Mouse (Mus musculus) naive thymus-derived CD4-positive, alpha-beta T cell, adult 2 months (primary cell): Measurements from ENCODE around the gene Gng7.
"Not testable (repeated sequence)": the region's sequence is repeated elsewhere in the genome, so short reads cannot be mapped to it uniquely, and the experiment has no call there.

ENCODE experiments used
- DNase-seq: peaks from one replicate; pipeline ENCODE4 v3.0.0-alpha.2; 2011; ENCODE audit warnings: low read depth

Gene Gng7

DNA sequence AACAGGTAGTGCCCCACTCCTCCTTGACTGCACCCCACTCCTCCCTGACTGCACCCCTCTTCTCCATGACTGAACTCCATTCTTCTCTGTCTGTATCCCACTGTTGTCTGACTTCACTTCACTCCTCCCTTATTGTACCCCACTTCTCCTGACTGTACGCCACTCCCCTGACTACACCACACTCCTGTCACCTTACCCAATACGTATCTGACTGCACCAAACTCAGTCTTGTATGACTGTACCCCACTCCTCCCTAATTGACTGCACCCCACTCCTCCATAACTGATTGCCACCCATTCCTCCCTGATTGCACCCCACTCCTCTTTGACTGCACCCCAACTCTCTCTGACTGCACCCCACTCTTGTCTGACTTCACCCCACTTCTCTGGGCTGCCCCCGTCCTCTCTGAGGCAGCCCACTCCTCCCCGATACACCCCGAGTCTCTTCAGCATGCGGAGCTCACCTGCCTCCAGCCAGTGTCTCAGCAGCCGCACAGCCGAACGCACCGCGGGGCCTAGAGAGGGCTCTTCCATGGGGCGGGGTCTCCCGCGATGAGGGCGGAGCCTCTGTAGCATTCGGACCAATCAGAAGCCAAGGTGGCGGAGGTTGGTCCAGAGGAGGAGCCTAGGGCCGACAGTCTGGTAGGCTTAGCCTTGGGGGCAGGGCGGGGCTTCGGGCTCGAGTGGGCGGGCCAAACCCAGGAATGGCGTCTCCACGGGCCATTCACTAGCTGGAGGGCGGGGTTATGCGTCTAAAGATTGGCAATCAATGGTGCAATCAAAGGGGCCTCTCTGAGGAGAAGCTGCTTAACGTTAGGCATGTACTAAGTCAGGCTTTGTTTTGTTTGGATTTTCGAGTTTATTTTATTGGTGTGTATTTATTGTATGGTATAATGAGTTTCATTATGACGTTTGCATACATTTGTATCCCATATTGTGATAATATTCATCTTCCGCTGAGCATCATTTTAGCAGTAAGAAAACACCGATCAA is at the start of gene Gng7:
TSS of gene Gng7 (minus strand) at position 553 of the 992 bp plus-strand sequence.
- peak; percentile 90 for DNase-seq

GRCm38 (mm10) chr10:81064519-81064918 is 49.8 kb upstream of the Gng7 start:
- not testable (repeated sequence) for DNase-seq

GRCm38 (mm10) chr10:81062710-81063109 is 48.0 kb upstream of the Gng7 start:
- DNase-seq: no peak

DNA sequence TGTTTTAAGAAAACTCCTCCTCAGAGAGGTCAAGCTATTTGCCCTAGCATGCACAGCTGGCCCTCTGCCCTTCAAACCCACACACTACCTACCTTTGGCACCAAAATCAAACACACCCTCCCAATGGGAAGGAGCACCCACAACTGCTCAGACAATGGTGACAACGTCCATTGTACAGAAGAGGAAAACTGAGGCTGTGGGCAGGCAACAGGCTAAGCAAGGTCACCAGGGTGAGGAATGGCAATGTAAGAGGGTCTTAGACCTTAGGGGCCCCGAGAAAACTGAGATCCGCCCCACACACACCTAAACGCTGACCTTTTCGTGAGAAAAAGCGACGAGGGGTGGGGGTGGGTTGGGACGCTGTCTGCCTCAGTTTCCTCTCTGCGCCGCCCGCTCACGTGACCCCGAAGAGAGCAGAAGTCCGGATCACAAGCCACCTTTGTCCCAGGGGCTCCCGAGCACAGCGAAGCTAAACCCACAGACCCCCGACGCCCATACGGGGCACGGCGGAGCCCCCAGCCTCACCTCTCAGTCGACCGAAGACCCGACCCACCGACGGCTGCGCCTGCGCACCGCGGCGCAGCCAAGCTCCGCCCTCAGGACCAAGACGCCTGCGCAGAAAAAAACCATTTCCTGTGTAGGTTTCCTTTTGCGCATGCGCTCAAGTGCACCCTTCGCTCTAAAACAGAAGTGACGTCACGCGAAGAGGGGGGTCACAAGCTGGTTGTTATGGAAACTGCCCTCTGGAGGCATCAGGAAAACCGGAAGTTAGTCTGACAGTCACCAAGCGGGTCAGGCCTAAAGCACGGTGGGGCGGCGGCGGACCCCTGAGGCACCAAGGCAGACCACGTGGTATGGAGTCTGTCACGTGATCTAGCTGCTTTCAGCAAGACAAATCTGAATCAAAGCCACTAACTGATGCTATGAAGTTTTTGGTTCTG is 45.1 kb upstream of the Gng7 start, which contains the start of gene Sgta:
TSS of gene Sgta (minus strand) at position 579 of the 941 bp plus-strand sequence.
- peak; percentile 99 for DNase-seq

GRCm38 (mm10) chr10:81058896-81059295 is 44.2 kb upstream of the Gng7 start:
- DNase-seq: no peak

- no peak for DNase-seq
These were observed 42.8 kb upstream of the Gng7 start for GRCm38 (mm10) chr10:81057406-81058130.

GRCm38 (mm10) chr10:81055802-81056340 is 41.1 kb upstream of the Gng7 start:
- not testable (repeated sequence) for DNase-seq

DNA sequence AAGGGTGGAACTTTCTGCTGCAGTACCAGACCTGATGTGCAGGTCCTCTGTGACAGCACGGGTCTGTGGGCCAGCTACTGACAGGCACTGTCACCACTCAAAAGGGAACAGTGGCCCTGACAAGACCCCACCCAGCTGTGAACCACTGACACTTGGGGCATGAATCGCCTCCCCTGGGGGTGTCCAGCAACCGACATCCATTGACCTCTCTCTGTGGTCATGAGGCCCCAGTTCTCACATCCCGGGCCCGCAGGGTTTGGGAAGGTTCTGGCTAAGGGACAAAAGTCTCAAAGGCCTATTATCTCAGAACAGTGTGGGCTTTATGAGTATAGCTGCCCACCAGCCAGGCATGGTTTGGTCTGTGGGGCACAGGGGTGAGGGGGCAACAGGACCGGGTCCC is 40.4 kb upstream of the Gng7 start:
- DNase-seq: no peak

- DNase-seq: no peak
These were observed 37.8 kb upstream of the Gng7 start for GRCm38 (mm10) chr10:81052577-81052976.

- no peak for DNase-seq
These were observed 36.4 kb upstream of the Gng7 start for GRCm38 (mm10) chr10:81051133-81051532.

GRCm38 (mm10) chr10:81050645-81051044 is 35.9 kb upstream of the Gng7 start:
- DNase-seq: peak; percentile 46

DNA sequence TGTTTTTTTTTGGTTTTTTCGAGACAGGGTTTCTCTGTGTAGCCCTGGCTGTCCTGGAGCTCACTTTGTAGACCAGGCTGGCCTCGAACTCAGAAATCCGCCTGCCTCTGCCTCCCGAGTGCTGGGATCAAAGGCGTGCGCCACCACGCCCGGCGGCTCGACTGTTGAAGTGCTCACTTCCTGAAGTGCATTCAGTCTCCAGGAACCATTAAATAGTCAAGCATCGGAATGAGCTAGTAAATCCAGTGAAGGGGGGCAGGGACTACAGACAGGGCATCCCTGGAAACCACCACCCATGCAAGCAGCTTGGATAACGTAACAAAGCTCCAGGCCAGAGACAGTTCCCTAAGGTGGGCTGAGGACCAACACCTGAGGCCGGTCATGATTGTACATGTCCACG is 30.5 kb upstream of the Gng7 start:
- DNase-seq: not testable (repeated sequence)

DNA sequence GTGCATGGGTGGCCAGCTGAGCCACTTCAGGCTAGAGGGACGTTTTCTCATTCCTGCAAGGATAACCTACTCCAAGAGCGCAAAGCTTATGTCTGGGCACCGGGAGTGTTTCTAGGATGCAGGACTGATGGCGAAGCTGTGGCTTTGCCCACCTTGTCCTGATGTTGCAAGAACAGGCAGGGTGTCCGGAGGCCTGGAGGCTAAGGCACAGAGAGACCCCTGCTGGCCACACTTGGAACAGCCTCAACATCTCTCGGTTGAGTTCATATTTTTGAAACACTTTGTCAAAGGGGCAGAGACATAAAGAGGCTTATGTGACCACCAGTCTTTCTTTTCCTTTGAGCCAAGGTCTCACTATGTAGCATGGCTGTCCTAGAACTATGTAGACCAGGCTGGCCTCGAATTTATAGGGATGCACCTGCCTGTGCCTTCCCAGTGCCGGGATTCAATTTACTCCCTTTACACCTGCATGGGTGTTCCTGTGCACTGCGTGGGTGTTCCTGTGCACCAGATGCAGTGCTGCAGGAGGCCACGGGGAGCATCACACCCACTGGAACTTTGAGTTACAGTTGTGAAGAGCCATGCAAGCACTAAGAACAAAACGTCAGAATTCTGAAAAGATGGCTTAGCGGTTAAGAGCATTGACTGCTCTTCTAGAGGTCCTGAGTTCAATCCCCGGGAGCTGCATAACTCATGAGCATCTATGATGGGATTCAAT is 26.9 kb upstream of the Gng7 start:
- peak; percentile 88 for DNase-seq

GRCm38 (mm10) chr10:81036988-81037580 is 22.3 kb upstream of the Gng7 start, which contains the start of gene Slc39a3:
TSS of gene Slc39a3 (minus strand) at chr10:81037426.
- peak; percentile 99 for DNase-seq

- DNase-seq: peak; percentile 58
These were observed 21.5 kb upstream of the Gng7 start for GRCm38 (mm10) chr10:81036251-81036650.

DNA sequence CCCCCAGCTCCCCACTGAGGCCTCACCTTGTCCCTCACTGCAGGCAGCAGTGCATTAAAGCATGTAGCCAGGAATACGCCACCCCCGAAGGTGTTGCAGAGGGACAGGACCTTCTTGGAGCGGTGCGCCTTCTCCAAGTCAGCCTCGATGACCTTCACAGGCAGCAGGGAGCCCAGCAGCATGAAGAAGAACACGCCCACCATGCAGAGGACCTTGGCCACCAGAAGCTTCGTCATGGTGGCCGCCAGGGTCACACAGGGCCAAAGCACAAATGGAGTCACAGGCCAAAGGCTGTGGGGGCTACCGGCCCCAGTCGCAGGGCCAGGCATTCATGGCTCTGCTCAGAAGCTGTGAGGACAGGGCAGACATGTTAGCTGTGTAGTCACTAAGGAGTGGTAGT is 18.8 kb upstream of the Gng7 start:
- DNase-seq: no peak

- no peak for DNase-seq
These were observed 14.3 kb upstream of the Gng7 start for GRCm38 (mm10) chr10:81029031-81029430.

GRCm38 (mm10) chr10:81028219-81028618 is 13.5 kb upstream of the Gng7 start:
- DNase-seq: no peak

DNA sequence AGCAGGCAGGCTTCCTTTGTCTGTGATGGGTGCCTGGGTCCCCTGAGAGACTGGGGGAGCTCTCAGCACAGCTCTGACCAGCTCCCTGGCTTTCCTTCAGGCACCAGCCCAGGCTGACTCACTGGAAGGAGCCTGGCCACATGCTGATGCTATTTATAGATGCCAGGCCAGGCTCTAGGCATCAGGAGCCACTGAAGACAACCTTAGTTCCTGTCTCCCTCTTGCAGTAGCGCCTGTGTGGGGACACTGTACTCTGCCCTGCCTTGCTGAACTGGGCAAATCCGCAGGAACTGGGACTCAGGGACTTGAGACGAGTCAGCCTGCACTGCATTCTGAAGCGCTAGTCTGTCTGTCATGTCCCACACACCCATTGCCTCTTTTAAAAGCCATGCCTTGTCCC is 12.6 kb upstream of the Gng7 start:
- DNase-seq: no peak

- DNase-seq: no peak
These were observed 12.1 kb upstream of the Gng7 start for GRCm38 (mm10) chr10:81026857-81027256.
